Mouse (Mus musculus) megakaryocyte, embryonic 14.5 days (primary cell): ENCODE measurements at regions not wholly inside any gene's neighbourhood (a gene's known extent, or its start where the extent isn't known, plus 50 kb on each side); places are given as distances from the start of the nearest gene placed in this dataset.

Experiments
- FLI1 ChIP-seq: IDR thresholded peaks from 2 replicates; pipeline ENCODE4 v1.6.1; 2012; ENCODE audit warnings: low read length, inconsistent platforms, mixed read lengths
- GATA1 ChIP-seq: IDR thresholded peaks from 3 replicates; pipeline ENCODE4 v1.6.1; 2012; ENCODE audit warnings: mixed read lengths, low read length, inconsistent platforms, borderline replicate concordance

- TF ChIP-seq GATA1 (no peak), FLI1 (no peak)
These were observed 282.1 kb upstream of the Cdyl start for GRCm38 (mm10) chr13:35377487-35377886.
